Mouse (Mus musculus): ENCODE data around the gene Vps9d1. TPM values are rescaled to one million over a fixed set of nuclear protein-coding genes. Genes with fewer than 3 reads are reported as not detected.
"Not testable (repeated sequence)": the region's sequence is repeated elsewhere in the genome, so short reads cannot be mapped to it uniquely, and the experiment has no call there.

Gene Vps9d1
- polyA plus RNA-seq, 1 experiment, result 152 TPM

GRCm38 (mm10) chr8:123290166-123290565 lies 36.0 kb upstream of the Vps9d1 start:
- no peaks in the 10 kb centered on the region for H3K27me3 ChIP-seq (ENCODE audit: control insufficient read depth, insufficient read depth, low read length)
- TF ChIP-seq CTCF (IDR thresholded peaks at IDR 0.05; ENCODE audit: borderline replicate concordance, control insufficient read depth, extremely low read depth, insufficient read depth, low read length, poor library complexity), result peak; percentile 17; the same call in 1 of the 2 replicates
- no peak for TF ChIP-seq POLR2A (IDR thresholded peaks at IDR 0.05; ENCODE audit: control insufficient read depth, extremely low read depth, insufficient read depth, low read length, poor library complexity)
- no peaks in the 10 kb centered on the region for H3K36me3 ChIP-seq (ENCODE audit: control insufficient read depth, insufficient read depth, low read length)
- peak; percentile 22 for DNase-seq
- H3K4me1 ChIP-seq (replicated peaks; ENCODE audit: control insufficient read depth, insufficient read depth, low read length), result no peaks in the 10 kb centered on the region
- 91% methylated on average over 4 of the region's 4 CpGs for WGBS
- H3K27ac ChIP-seq (ENCODE audit: control insufficient read depth, insufficient read depth, low read length), result no peak overlapping the region
- H3K4me3 ChIP-seq (ENCODE audit: control insufficient read depth, insufficient read depth, low read length), result no peak overlapping the region

GRCm38 (mm10) chr8:123287362-123287761 lies 33.2 kb upstream of the Vps9d1 start:
- Histone ChIP-seq H3K27ac (ENCODE audit: control insufficient read depth, insufficient read depth, low read length) (no peak overlapping the region), H3K27me3 (ENCODE audit: control insufficient read depth, insufficient read depth, low read length) (no peaks in the 10 kb centered on the region), H3K36me3 (ENCODE audit: control insufficient read depth, insufficient read depth, low read length) (no peaks in the 10 kb centered on the region), H3K4me1 (replicated peaks; ENCODE audit: control insufficient read depth, insufficient read depth, low read length) (no peaks in the 10 kb centered on the region), H3K4me3 (ENCODE audit: control insufficient read depth, insufficient read depth, low read length) (no peak overlapping the region)
- TF ChIP-seq CTCF (IDR thresholded peaks at IDR 0.05; ENCODE audit: borderline replicate concordance, control insufficient read depth, extremely low read depth, insufficient read depth, low read length, poor library complexity), result no peak
- TF ChIP-seq POLR2A (IDR thresholded peaks at IDR 0.05; ENCODE audit: control insufficient read depth, extremely low read depth, insufficient read depth, low read length, poor library complexity), result no peak
- DNase-seq, result no peak
- WGBS, result 95% methylated on average over 17 of the region's 17 CpGs

- 94% methylated on average over 5 of the region's 5 CpGs for WGBS
- Histone ChIP-seq H3K36me3 (ENCODE audit: control insufficient read depth, insufficient read depth, low read length) (no peaks in the 10 kb centered on the region), H3K4me3 (ENCODE audit: control insufficient read depth, insufficient read depth, low read length) (no peak overlapping the region), H3K27me3 (ENCODE audit: control insufficient read depth, insufficient read depth, low read length) (no peaks in the 10 kb centered on the region), H3K27ac (ENCODE audit: control insufficient read depth, insufficient read depth, low read length) (no peak overlapping the region), H3K4me1 (replicated peaks; ENCODE audit: control insufficient read depth, insufficient read depth, low read length) (no peaks in the 10 kb centered on the region)
- DNase-seq, result no peak
- TF ChIP-seq POLR2A (IDR thresholded peaks at IDR 0.05; ENCODE audit: control insufficient read depth, extremely low read depth, insufficient read depth, low read length, poor library complexity), result no peak
- no peak for TF ChIP-seq CTCF (IDR thresholded peaks at IDR 0.05; ENCODE audit: borderline replicate concordance, control insufficient read depth, extremely low read depth, insufficient read depth, low read length, poor library complexity)
Observed at GRCm38 (mm10) chr8:123284493-123284892, 30.3 kb upstream of the Vps9d1 start.

GRCm38 (mm10) chr8:123283991-123284390 lies 29.8 kb upstream of the Vps9d1 start:
- Histone ChIP-seq H3K4me1 (replicated peaks; ENCODE audit: control insufficient read depth, insufficient read depth, low read length) (no peaks in the 10 kb centered on the region), H3K36me3 (ENCODE audit: control insufficient read depth, insufficient read depth, low read length) (no peaks in the 10 kb centered on the region), H3K27ac (ENCODE audit: control insufficient read depth, insufficient read depth, low read length) (no peak overlapping the region), H3K27me3 (ENCODE audit: control insufficient read depth, insufficient read depth, low read length) (no peaks in the 10 kb centered on the region), H3K4me3 (ENCODE audit: control insufficient read depth, insufficient read depth, low read length) (no peak overlapping the region)
- DNase-seq, result no peak
- TF ChIP-seq POLR2A (IDR thresholded peaks at IDR 0.05; ENCODE audit: control insufficient read depth, extremely low read depth, insufficient read depth, low read length, poor library complexity) (no peak), CTCF (IDR thresholded peaks at IDR 0.05; ENCODE audit: borderline replicate concordance, control insufficient read depth, extremely low read depth, insufficient read depth, low read length, poor library complexity) (no peak)
- WGBS, result 93% methylated on average over 7 of the region's 7 CpGs

- H3K36me3 ChIP-seq (ENCODE audit: control insufficient read depth, insufficient read depth, low read length); H3K4me1 ChIP-seq (replicated peaks; ENCODE audit: control insufficient read depth, insufficient read depth, low read length); H3K4me3 ChIP-seq (ENCODE audit: control insufficient read depth, insufficient read depth, low read length); H3K27me3 ChIP-seq (ENCODE audit: control insufficient read depth, insufficient read depth, low read length); DNase-seq; H3K27ac ChIP-seq (ENCODE audit: control insufficient read depth, insufficient read depth, low read length): not testable (repeated sequence)
- 87% methylated on average over 6 of the region's 6 CpGs for WGBS
Observed at GRCm38 (mm10) chr8:123282994-123283393, 28.8 kb upstream of the Vps9d1 start.

- DNase-seq, result no peak
- no peak overlapping the region for H3K4me3 ChIP-seq (ENCODE audit: control insufficient read depth, insufficient read depth, low read length)
- no peaks in the 10 kb centered on the region for H3K27me3 ChIP-seq (ENCODE audit: control insufficient read depth, insufficient read depth, low read length)
- H3K27ac ChIP-seq (ENCODE audit: control insufficient read depth, insufficient read depth, low read length), result no peak overlapping the region
- H3K36me3 ChIP-seq (ENCODE audit: control insufficient read depth, insufficient read depth, low read length), result no peaks in the 10 kb centered on the region
- H3K4me1 ChIP-seq (replicated peaks; ENCODE audit: control insufficient read depth, insufficient read depth, low read length), result no peaks in the 10 kb centered on the region
- TF ChIP-seq CTCF (IDR thresholded peaks at IDR 0.05; ENCODE audit: borderline replicate concordance, control insufficient read depth, extremely low read depth, insufficient read depth, low read length, poor library complexity) (no peak), POLR2A (IDR thresholded peaks at IDR 0.05; ENCODE audit: control insufficient read depth, extremely low read depth, insufficient read depth, low read length, poor library complexity) (no peak)
- 96% methylated on average over 13 of the region's 13 CpGs for WGBS
Observed at GRCm38 (mm10) chr8:123280302-123281094, 26.4 kb upstream of the Vps9d1 start.

GRCm38 (mm10) chr8:123279828-123280227 lies 25.7 kb upstream of the Vps9d1 start:
- H3K4me1 ChIP-seq (replicated peaks; ENCODE audit: control insufficient read depth, insufficient read depth, low read length), result no peaks in the 10 kb centered on the region
- WGBS, result 89% methylated on average over 4 of the region's 4 CpGs
- no peaks in the 10 kb centered on the region for H3K36me3 ChIP-seq (ENCODE audit: control insufficient read depth, insufficient read depth, low read length)
- TF ChIP-seq POLR2A (IDR thresholded peaks at IDR 0.05; ENCODE audit: control insufficient read depth, extremely low read depth, insufficient read depth, low read length, poor library complexity) (no peak), CTCF (IDR thresholded peaks at IDR 0.05; ENCODE audit: borderline replicate concordance, control insufficient read depth, extremely low read depth, insufficient read depth, low read length, poor library complexity) (no peak)
- no peak overlapping the region for H3K27ac ChIP-seq (ENCODE audit: control insufficient read depth, insufficient read depth, low read length)
- DNase-seq, result no peak
- no peak overlapping the region for H3K4me3 ChIP-seq (ENCODE audit: control insufficient read depth, insufficient read depth, low read length)
- H3K27me3 ChIP-seq (ENCODE audit: control insufficient read depth, insufficient read depth, low read length), result no peaks in the 10 kb centered on the region

Measured in thymus, adult 2 months (tissue).